Mouse (Mus musculus): Measurements from ENCODE around the gene Wwp2. TPM values are rescaled to one million over a fixed set of nuclear protein-coding genes. Genes with fewer than 3 reads are reported as not detected.

The Wwp2 gene
- polyA plus RNA-seq (2015; fragmentation: Nextera tagmentation; extraction: Ambion mirVana) = 25.2 and 26.4 TPM in 2 replicates

DNA sequence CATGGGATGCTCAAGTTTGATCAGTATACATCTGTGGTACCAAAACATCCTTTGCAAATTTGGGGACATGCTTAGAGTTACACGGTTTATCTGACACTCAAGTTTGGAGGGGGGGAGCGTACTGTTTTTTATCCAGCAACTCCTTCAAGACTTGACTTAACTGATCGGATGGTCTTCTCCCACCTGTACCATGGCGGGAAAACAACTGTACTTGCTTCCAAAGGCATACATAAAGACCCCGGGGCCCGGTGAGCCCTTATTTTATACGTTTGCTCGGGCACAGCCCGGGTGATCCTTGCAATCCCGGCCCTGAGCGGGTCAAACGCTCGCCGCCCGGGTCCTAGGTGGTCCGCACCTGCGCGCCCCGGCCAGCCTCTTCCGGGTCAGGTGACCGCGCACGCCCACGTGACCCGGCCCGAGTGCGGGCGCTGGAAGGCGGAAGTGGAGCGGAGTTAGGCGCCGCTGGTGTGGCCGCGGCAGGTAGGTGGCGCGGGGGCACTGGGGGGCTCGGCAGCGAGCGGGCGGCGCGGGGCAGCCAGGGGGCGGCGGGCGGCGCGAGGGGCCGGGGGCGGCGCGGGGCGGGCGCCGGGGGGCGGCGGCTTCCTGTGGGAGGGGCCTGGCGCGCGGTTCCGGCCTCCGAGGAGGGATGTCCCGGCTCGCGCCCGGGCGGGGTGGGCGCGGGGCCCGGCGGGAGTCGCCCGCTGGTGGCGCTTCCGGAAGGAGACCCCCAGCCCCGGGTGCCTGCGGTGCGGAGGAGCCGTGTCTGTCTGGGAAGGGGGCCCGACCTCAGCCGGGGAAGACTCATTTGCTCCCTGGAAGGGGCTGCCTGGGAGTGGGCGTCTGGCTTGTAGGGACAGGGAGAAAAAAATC is at the start of gene Wwp2:
TSS of gene Wwp2 (plus strand) at position 404 of the 870 bp plus-strand sequence.
- Histone ChIP-seq H3K4me3 (ENCODE audit: low read depth, low read length) (peak within 1 kb of the TSS; percentile 85), H3K4me1 (replicated peaks; ENCODE audit: control insufficient read depth, insufficient read depth) (0 out of 2 replicates have a peak, but pooled peaks cover 4% of the 10 kb centered on the region), H3K9me3 (ENCODE audit: control insufficient read depth, low read length) (no peaks in the 10 kb centered on the region), H3K9ac (ENCODE audit: low read length) (peak within 1 kb of the TSS; percentile 92), H3K36me3 (ENCODE audit: control insufficient read depth, insufficient read depth, low read length) (no peaks in the 10 kb centered on the region), H3K27me3 (ENCODE audit: control insufficient read depth, insufficient read depth, low read length) (no peaks in the 10 kb centered on the region), H3K4me2 (replicated peaks; ENCODE audit: low read depth) (peak within 1 kb of the TSS; percentile 90), H3K27ac (replicated peaks) (peak within 1 kb of the TSS; percentile 94)
- TF ChIP-seq EP300 (optimal IDR thresholded peaks at IDR 0.05) (no peak), CTCF (IDR thresholded peaks at IDR 0.05; ENCODE audit: low read depth) (peak; percentile 14; the same call in 1 of the 2 replicates)
- ATAC-seq (ENCODE audit: low FRiP score, low TSS enrichment) (peak; percentile 81), DNase-seq (ENCODE audit: low spot score) (peak; percentile 87)
- WGBS = 2% methylated on average over 46 of the region's 81 CpGs

DNA sequence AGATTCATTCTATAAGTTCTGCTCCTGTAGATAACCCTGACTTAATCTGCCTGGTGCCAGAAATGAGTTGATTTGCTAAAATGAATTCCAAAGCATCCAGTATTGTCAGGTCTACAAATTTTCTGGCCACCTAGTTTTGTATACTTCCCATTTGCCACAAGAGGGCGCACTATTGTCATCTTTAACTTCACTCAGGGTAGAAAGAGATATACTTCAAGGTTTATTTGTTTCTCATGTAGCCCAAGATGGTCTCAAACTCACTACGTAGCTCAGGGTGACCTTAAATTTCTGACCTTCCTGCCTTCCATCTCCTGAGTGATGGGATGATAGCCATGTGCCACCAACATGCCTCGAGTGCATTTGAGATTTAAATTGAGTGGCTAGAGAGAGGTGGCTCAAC is 49.5 kb upstream of the Wwp2 start:
- H3K27ac ChIP-seq (replicated peaks) = no peak overlapping the region
- H3K4me2 ChIP-seq (replicated peaks; ENCODE audit: low read depth) = no peak overlapping the region
- no peaks in the 10 kb centered on the region for H3K9me3 ChIP-seq (ENCODE audit: control insufficient read depth, low read length)
- H3K36me3 ChIP-seq (ENCODE audit: control insufficient read depth, insufficient read depth, low read length) = no peaks in the 10 kb centered on the region
- no peaks in the 10 kb centered on the region for H3K4me1 ChIP-seq (replicated peaks; ENCODE audit: control insufficient read depth, insufficient read depth)
- H3K27me3 ChIP-seq (ENCODE audit: control insufficient read depth, insufficient read depth, low read length) = no peaks in the 10 kb centered on the region
- no peak overlapping the region for H3K9ac ChIP-seq (ENCODE audit: low read length)
- peak; percentile 15 for DNase-seq (ENCODE audit: low spot score)
- TF ChIP-seq EP300 (optimal IDR thresholded peaks at IDR 0.05) (no peak), CTCF (IDR thresholded peaks at IDR 0.05; ENCODE audit: low read depth) (peak; percentile 82)
- 26% methylated on average over 3 of the region's 3 CpGs for WGBS
- ATAC-seq (ENCODE audit: low FRiP score, low TSS enrichment) = no peak
- H3K4me3 ChIP-seq (ENCODE audit: low read depth, low read length) = no peak overlapping the region

GRCm38 (mm10) chr8:107387861-107388260 is 48.3 kb upstream of the Wwp2 start:
- H3K36me3 ChIP-seq (ENCODE audit: control insufficient read depth, insufficient read depth, low read length) = no peaks in the 10 kb centered on the region
- H3K4me3 ChIP-seq (ENCODE audit: low read depth, low read length) = no peak overlapping the region
- no peak overlapping the region for H3K27ac ChIP-seq (replicated peaks)
- no peak overlapping the region for H3K9ac ChIP-seq (ENCODE audit: low read length)
- DNase-seq (ENCODE audit: low spot score) (no peak), ATAC-seq (ENCODE audit: low FRiP score, low TSS enrichment) (no peak)
- WGBS = 60% methylated on average over 5 of the region's 5 CpGs
- H3K27me3 ChIP-seq (ENCODE audit: control insufficient read depth, insufficient read depth, low read length) = no peaks in the 10 kb centered on the region
- TF ChIP-seq CTCF (IDR thresholded peaks at IDR 0.05; ENCODE audit: low read depth) (peak; percentile 65), EP300 (optimal IDR thresholded peaks at IDR 0.05) (no peak)
- no peak overlapping the region for H3K4me2 ChIP-seq (replicated peaks; ENCODE audit: low read depth)
- H3K9me3 ChIP-seq (ENCODE audit: control insufficient read depth, low read length) = no peaks in the 10 kb centered on the region
- H3K4me1 ChIP-seq (replicated peaks; ENCODE audit: control insufficient read depth, insufficient read depth) = no peaks in the 10 kb centered on the region

- H3K4me1 ChIP-seq (replicated peaks; ENCODE audit: control insufficient read depth, insufficient read depth) = no peaks in the 10 kb centered on the region
- DNase-seq (ENCODE audit: low spot score) = peak; percentile 48
- no peak overlapping the region for H3K27ac ChIP-seq (replicated peaks)
- no peak overlapping the region for H3K4me2 ChIP-seq (replicated peaks; ENCODE audit: low read depth)
- no peak overlapping the region for H3K9ac ChIP-seq (ENCODE audit: low read length)
- H3K27me3 ChIP-seq (ENCODE audit: control insufficient read depth, insufficient read depth, low read length) = no peaks in the 10 kb centered on the region
- 37% methylated on average over 8 of the region's 8 CpGs for WGBS
- H3K4me3 ChIP-seq (ENCODE audit: low read depth, low read length) = no peak overlapping the region
- no peaks in the 10 kb centered on the region for H3K36me3 ChIP-seq (ENCODE audit: control insufficient read depth, insufficient read depth, low read length)
- no peak for TF ChIP-seq EP300 (optimal IDR thresholded peaks at IDR 0.05)
- TF ChIP-seq CTCF (IDR thresholded peaks at IDR 0.05; ENCODE audit: low read depth) = no peak
- ATAC-seq (ENCODE audit: low FRiP score, low TSS enrichment) = no peak
- no peaks in the 10 kb centered on the region for H3K9me3 ChIP-seq (ENCODE audit: control insufficient read depth, low read length)
These were observed 46.6 kb upstream of the Wwp2 start for GRCm38 (mm10) chr8:107389557-107389956.

- H3K4me2 ChIP-seq (replicated peaks; ENCODE audit: low read depth) = no peak overlapping the region
- no peaks in the 10 kb centered on the region for H3K27me3 ChIP-seq (ENCODE audit: control insufficient read depth, insufficient read depth, low read length)
- H3K36me3 ChIP-seq (ENCODE audit: control insufficient read depth, insufficient read depth, low read length) = no peaks in the 10 kb centered on the region
- H3K27ac ChIP-seq (replicated peaks) = no peak overlapping the region
- no peak overlapping the region for H3K9ac ChIP-seq (ENCODE audit: low read length)
- peak; percentile 13 for DNase-seq (ENCODE audit: low spot score)
- 87% methylated on average over 16 of the region's 16 CpGs for WGBS
- ATAC-seq (ENCODE audit: low FRiP score, low TSS enrichment) = no peak
- no peak overlapping the region for H3K4me3 ChIP-seq (ENCODE audit: low read depth, low read length)
- H3K4me1 ChIP-seq (replicated peaks; ENCODE audit: control insufficient read depth, insufficient read depth) = no peaks in the 10 kb centered on the region
- H3K9me3 ChIP-seq (ENCODE audit: control insufficient read depth, low read length) = no peaks in the 10 kb centered on the region
- TF ChIP-seq EP300 (optimal IDR thresholded peaks at IDR 0.05) = no peak
- TF ChIP-seq CTCF (IDR thresholded peaks at IDR 0.05; ENCODE audit: low read depth) = no peak
These were observed 45.6 kb upstream of the Wwp2 start for GRCm38 (mm10) chr8:107390476-107391135.

- no peaks in the 10 kb centered on the region for H3K27me3 ChIP-seq (ENCODE audit: control insufficient read depth, insufficient read depth, low read length)
- no peak for ATAC-seq (ENCODE audit: low FRiP score, low TSS enrichment)
- no peak overlapping the region for H3K4me3 ChIP-seq (ENCODE audit: low read depth, low read length)
- WGBS = 68% methylated on average over 4 of the region's 4 CpGs
- DNase-seq (ENCODE audit: low spot score) = no peak
- no peak overlapping the region for H3K9ac ChIP-seq (ENCODE audit: low read length)
- no peak overlapping the region for H3K27ac ChIP-seq (replicated peaks)
- TF ChIP-seq CTCF (IDR thresholded peaks at IDR 0.05; ENCODE audit: low read depth) (no peak), EP300 (optimal IDR thresholded peaks at IDR 0.05) (no peak)
- H3K4me2 ChIP-seq (replicated peaks; ENCODE audit: low read depth) = no peak overlapping the region
- no peaks in the 10 kb centered on the region for H3K4me1 ChIP-seq (replicated peaks; ENCODE audit: control insufficient read depth, insufficient read depth)
- no peaks in the 10 kb centered on the region for H3K36me3 ChIP-seq (ENCODE audit: control insufficient read depth, insufficient read depth, low read length)
- H3K9me3 ChIP-seq (ENCODE audit: control insufficient read depth, low read length) = no peaks in the 10 kb centered on the region
These were observed 45.0 kb upstream of the Wwp2 start for GRCm38 (mm10) chr8:107391136-107391516.

All from stomach, postnatal 0 days (tissue).